Mouse (Mus musculus): ENCODE data around the gene Tmcc3. TPM values are rescaled to one million over a fixed set of nuclear protein-coding genes. Genes with fewer than 3 reads are reported as not detected.

Gene Tmcc3
- total RNA-seq, 2 experiments from 2014 or later, result 30.9 to 34.0 TPM

GRCm38 (mm10) chr10:94500210-94500876 lies 188.6 kb downstream of the Tmcc3 start:
- no peak for DNase-seq
- intact Hi-C loops (cut with DNase I), result no loop called here

GRCm38 (mm10) chr10:94500877-94501273 lies 189.1 kb downstream of the Tmcc3 start:
- no peak for DNase-seq
- intact Hi-C loops (cut with DNase I), result no loop called here

- no peak for DNase-seq
- intact Hi-C loops (cut with DNase I), result no loop called here
These were observed 190.0 kb downstream of the Tmcc3 start for GRCm38 (mm10) chr10:94501796-94502195.

- peak in 1 of 2 experiments; percentile 41 for DNase-seq
- intact Hi-C loops (cut with DNase I), result no loop called here
These were observed 193.6 kb downstream of the Tmcc3 start for GRCm38 (mm10) chr10:94505248-94505772.

- no peak for DNase-seq
- intact Hi-C loops (cut with DNase I), result no loop called here
These were observed 197.1 kb downstream of the Tmcc3 start for GRCm38 (mm10) chr10:94508863-94509262.

- no peak for DNase-seq
- intact Hi-C loops (cut with DNase I), result no loop called here
These were observed 201.0 kb downstream of the Tmcc3 start for GRCm38 (mm10) chr10:94512771-94513170.

GRCm38 (mm10) chr10:94514091-94514505 lies 202.3 kb downstream of the Tmcc3 start:
- no peak for DNase-seq
- intact Hi-C loops (cut with DNase I), result loop anchor here (1.0 to 2.0 kb wide), 3 partner anchors 34 to 95 kb away; no protein-coding TSS in a partner anchor

GRCm38 (mm10) chr10:94514506-94515178 lies 202.9 kb downstream of the Tmcc3 start:
- intact Hi-C loops (cut with DNase I), result loop anchor here (1.0 to 5.0 kb wide), 6 partner anchors 34 to 106 kb away; no protein-coding TSS in a partner anchor
- DNase-seq, result peak; percentile 84 to 85

- peak in 1 of 2 experiments; percentile 87 for DNase-seq
- intact Hi-C loops (cut with DNase I), result loop anchor here (1.0 to 5.0 kb wide), 5 partner anchors 47 to 107 kb away; no protein-coding TSS in a partner anchor
These were observed 203.4 kb downstream of the Tmcc3 start for GRCm38 (mm10) chr10:94515179-94515545.

GRCm38 (mm10) chr10:94515583-94515982 lies 203.8 kb downstream of the Tmcc3 start:
- intact Hi-C loops (cut with DNase I), result loop anchor here (1.0 to 5.0 kb wide), 5 partner anchors 47 to 107 kb away; no protein-coding TSS in a partner anchor
- DNase-seq, result no peak

- no peak for DNase-seq
- intact Hi-C loops (cut with DNase I), result loop anchor here (5.0 kb wide), 3 partner anchors 42 to 88 kb away; no protein-coding TSS in a partner anchor
These were observed 208.1 kb downstream of the Tmcc3 start for GRCm38 (mm10) chr10:94519887-94520286.

GRCm38 (mm10) chr10:94520306-94521106 lies 208.8 kb downstream of the Tmcc3 start:
- intact Hi-C loops (cut with DNase I), result loop anchor here (5.0 kb wide), 1 partner anchor 57 kb away; no protein-coding TSS in a partner anchor

GRCm38 (mm10) chr10:94521107-94521401 lies 209.3 kb downstream of the Tmcc3 start:
- intact Hi-C loops (cut with DNase I), result loop anchor here (5.0 kb wide), 1 partner anchor 56 kb away; no protein-coding TSS in a partner anchor

More at GRCm38 (mm10) chr10:94520306-94521106, 208.8 kb downstream of the Tmcc3 start:
- no peak for DNase-seq

GRCm38 (mm10) chr10:94521776-94522175 lies 210.0 kb downstream of the Tmcc3 start:
- intact Hi-C loops (cut with DNase I), result loop anchor here (5.0 kb wide), 1 partner anchor 56 kb away; no protein-coding TSS in a partner anchor
- no peak for DNase-seq

More at GRCm38 (mm10) chr10:94521107-94521401, 209.3 kb downstream of the Tmcc3 start:
- DNase-seq, result no peak

- no peak for DNase-seq
- intact Hi-C loops (cut with DNase I), result loop anchor here (5.0 kb wide), 1 partner anchor 54 kb away; no protein-coding TSS in a partner anchor
These were observed 211.5 kb downstream of the Tmcc3 start for GRCm38 (mm10) chr10:94523297-94523696.

GRCm38 (mm10) chr10:94523711-94524156 lies 212.0 kb downstream of the Tmcc3 start:
- DNase-seq, result peak; percentile 84 to 85
- intact Hi-C loops (cut with DNase I), result loop anchor here (5.0 kb wide), 1 partner anchor 54 kb away; no protein-coding TSS in a partner anchor

- intact Hi-C loops (cut with DNase I), result loop anchor here (5.0 kb wide), 1 partner anchor 52 kb away; no protein-coding TSS in a partner anchor
- no peak for DNase-seq
These were observed 213.2 kb downstream of the Tmcc3 start for GRCm38 (mm10) chr10:94524966-94525365.

GRCm38 (mm10) chr10:94525784-94526183 lies 214.0 kb downstream of the Tmcc3 start:
- no peak for DNase-seq
- intact Hi-C loops (cut with DNase I), result no loop called here

- intact Hi-C loops (cut with DNase I), result no loop called here
- DNase-seq, result no peak
These were observed 215.1 kb downstream of the Tmcc3 start for GRCm38 (mm10) chr10:94526834-94527233.

- intact Hi-C loops (cut with DNase I), result no loop called here
- DNase-seq, result no peak
These were observed 215.5 kb downstream of the Tmcc3 start for GRCm38 (mm10) chr10:94527248-94527647.

Data from heart, postnatal 10 days (tissue).